Mouse (Mus musculus): ENCODE measurements around the gene Gk2. TPM values are rescaled to one million over a fixed set of nuclear protein-coding genes. Genes with fewer than 3 reads are reported as not detected.

Gene Gk2
- polyA plus RNA-seq, 1 experiment = not detected

DNA sequence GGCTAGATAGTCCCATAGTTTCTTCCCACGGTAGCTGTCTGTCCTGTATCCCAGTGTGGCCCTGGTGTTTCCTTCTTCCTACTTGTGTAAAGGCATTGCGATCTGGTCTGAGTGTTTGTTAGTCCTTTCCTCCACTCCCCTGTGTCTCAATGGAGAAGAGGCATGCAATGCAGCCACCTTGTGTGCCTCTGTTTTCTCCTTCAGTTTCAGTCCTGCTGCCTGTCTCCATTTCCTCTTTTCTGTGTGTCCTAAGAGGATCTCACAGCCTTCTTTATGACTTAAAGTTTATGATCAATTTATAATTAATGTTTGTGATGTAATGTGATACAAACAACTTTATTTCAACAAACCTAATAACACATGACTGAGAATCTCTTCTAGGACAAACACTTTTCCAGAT, 35.2 kb downstream of the Gk2 start:
- Histone ChIP-seq H3K36me3 (ENCODE audit: control insufficient read depth, insufficient read depth, low read length) (no peaks in the 10 kb centered on the region), H3K27me3 (ENCODE audit: control insufficient read depth, insufficient read depth, low read length) (no peaks in the 10 kb centered on the region), H3K27ac (ENCODE audit: insufficient read depth, low read depth, low read length) (no peak overlapping the region), H3K4me3 (ENCODE audit: low read depth, low read length) (no peak overlapping the region), H3K4me1 (ENCODE audit: control insufficient read depth, insufficient read depth, insufficient read length, low read length) (no peaks in the 10 kb centered on the region)
- TF ChIP-seq CTCF (IDR thresholded peaks at IDR 0.05; ENCODE audit: extremely low read depth, insufficient read length, insufficient replicate concordance, low read depth, low read length) (no peak), POLR2A (IDR thresholded peaks at IDR 0.05; ENCODE audit: low read depth, low read length) (no peak)
- WGBS = 86% methylated on average over 2 of the region's 2 CpGs

- no peak overlapping the region for H3K27ac ChIP-seq (ENCODE audit: insufficient read depth, low read depth, low read length)
- no peak overlapping the region for H3K4me3 ChIP-seq (ENCODE audit: low read depth, low read length)
- 55% methylated on average over 2 of the region's 2 CpGs for whole genome bisulfite sequencing
- no peaks in the 10 kb centered on the region for H3K36me3 ChIP-seq (ENCODE audit: control insufficient read depth, insufficient read depth, low read length)
- no peaks in the 10 kb centered on the region for H3K4me1 ChIP-seq (ENCODE audit: control insufficient read depth, insufficient read depth, insufficient read length, low read length)
- TF ChIP-seq CTCF (IDR thresholded peaks at IDR 0.05; ENCODE audit: extremely low read depth, insufficient read length, insufficient replicate concordance, low read depth, low read length) (no peak), POLR2A (IDR thresholded peaks at IDR 0.05; ENCODE audit: low read depth, low read length) (no peak)
- no peaks in the 10 kb centered on the region for H3K27me3 ChIP-seq (ENCODE audit: control insufficient read depth, insufficient read depth, low read length)
These were observed 39.6 kb downstream of the Gk2 start for GRCm38 (mm10) chr5:97417185-97417584.

DNA sequence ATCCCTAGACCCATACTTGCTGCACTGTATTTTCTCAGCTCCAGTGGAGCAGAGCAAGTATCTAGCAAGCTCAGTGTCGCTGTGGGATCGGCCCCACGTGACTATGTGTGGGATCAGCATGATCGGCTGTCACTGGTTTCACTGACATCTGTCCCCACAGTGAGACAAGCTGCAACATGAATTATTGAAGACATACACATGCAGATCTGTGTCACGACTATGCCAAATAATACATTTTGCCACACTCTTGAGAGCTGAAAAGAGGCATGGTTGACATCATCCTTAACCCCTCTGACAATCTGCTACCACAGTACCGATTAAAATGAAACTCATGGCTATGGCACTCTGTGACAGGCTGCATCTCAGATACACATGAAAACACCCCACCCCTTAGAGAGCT, 41.0 kb downstream of the Gk2 start:
- H3K4me3 ChIP-seq (ENCODE audit: low read depth, low read length) = no peak overlapping the region
- no peaks in the 10 kb centered on the region for H3K27me3 ChIP-seq (ENCODE audit: control insufficient read depth, insufficient read depth, low read length)
- WGBS = 83% methylated on average over 6 of the region's 6 CpGs
- H3K4me1 ChIP-seq (ENCODE audit: control insufficient read depth, insufficient read depth, insufficient read length, low read length) = no peaks in the 10 kb centered on the region
- TF ChIP-seq CTCF (IDR thresholded peaks at IDR 0.05; ENCODE audit: extremely low read depth, insufficient read length, insufficient replicate concordance, low read depth, low read length) (no peak), POLR2A (IDR thresholded peaks at IDR 0.05; ENCODE audit: low read depth, low read length) (no peak)
- H3K36me3 ChIP-seq (ENCODE audit: control insufficient read depth, insufficient read depth, low read length) = no peaks in the 10 kb centered on the region
- no peak overlapping the region for H3K27ac ChIP-seq (ENCODE audit: insufficient read depth, low read depth, low read length)

- no peak for TF ChIP-seq CTCF (IDR thresholded peaks at IDR 0.05; ENCODE audit: extremely low read depth, insufficient read length, insufficient replicate concordance, low read depth, low read length)
- TF ChIP-seq POLR2A (IDR thresholded peaks at IDR 0.05; ENCODE audit: low read depth, low read length) = no peak
- H3K27ac ChIP-seq (ENCODE audit: insufficient read depth, low read depth, low read length) = no peak overlapping the region
- H3K36me3 ChIP-seq (ENCODE audit: control insufficient read depth, insufficient read depth, low read length) = no peaks in the 10 kb centered on the region
- 84% methylated on average over 3 of the region's 3 CpGs for WGBS
- no peaks in the 10 kb centered on the region for H3K4me1 ChIP-seq (ENCODE audit: control insufficient read depth, insufficient read depth, insufficient read length, low read length)
- no peaks in the 10 kb centered on the region for H3K27me3 ChIP-seq (ENCODE audit: control insufficient read depth, insufficient read depth, low read length)
- no peak overlapping the region for H3K4me3 ChIP-seq (ENCODE audit: low read depth, low read length)
These were observed 43.1 kb downstream of the Gk2 start for GRCm38 (mm10) chr5:97413716-97414115.

DNA sequence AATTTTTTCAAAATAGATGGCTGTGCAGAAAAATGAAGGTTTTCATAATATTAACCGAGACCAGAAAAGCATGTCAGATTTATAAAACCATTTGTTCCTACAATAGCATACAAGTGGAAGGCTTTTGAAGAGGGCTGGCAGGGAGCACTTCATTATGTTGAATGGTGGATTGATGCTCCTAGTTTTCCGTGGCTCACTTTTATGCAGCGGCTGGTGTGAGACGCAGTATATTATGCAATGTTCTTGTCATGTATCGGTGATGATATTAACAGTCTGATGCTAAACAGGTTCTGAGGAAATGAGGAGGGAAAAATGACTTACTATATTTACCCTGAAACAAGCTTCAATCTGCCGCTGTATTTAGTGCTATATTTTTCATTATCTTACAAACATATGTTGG, 46.6 kb downstream of the Gk2 start:
- Histone ChIP-seq H3K4me1 (ENCODE audit: control insufficient read depth, insufficient read depth, insufficient read length, low read length) (no peaks in the 10 kb centered on the region), H3K27me3 (ENCODE audit: control insufficient read depth, insufficient read depth, low read length) (no peaks in the 10 kb centered on the region), H3K27ac (ENCODE audit: insufficient read depth, low read depth, low read length) (no peak overlapping the region), H3K4me3 (ENCODE audit: low read depth, low read length) (no peak overlapping the region), H3K36me3 (ENCODE audit: control insufficient read depth, insufficient read depth, low read length) (no peaks in the 10 kb centered on the region)
- WGBS = 84% methylated on average over 6 of the region's 6 CpGs
- no peak for TF ChIP-seq POLR2A (IDR thresholded peaks at IDR 0.05; ENCODE audit: low read depth, low read length)
- TF ChIP-seq CTCF (IDR thresholded peaks at IDR 0.05; ENCODE audit: extremely low read depth, insufficient read length, insufficient replicate concordance, low read depth, low read length) = no peak

GRCm38 (mm10) chr5:97409234-97409704, 47.6 kb downstream of the Gk2 start:
- no peak for TF ChIP-seq POLR2A (IDR thresholded peaks at IDR 0.05; ENCODE audit: low read depth, low read length)
- no peak for TF ChIP-seq CTCF (IDR thresholded peaks at IDR 0.05; ENCODE audit: extremely low read depth, insufficient read length, insufficient replicate concordance, low read depth, low read length)
- Histone ChIP-seq H3K27ac (ENCODE audit: insufficient read depth, low read depth, low read length) (no peak overlapping the region), H3K36me3 (ENCODE audit: control insufficient read depth, insufficient read depth, low read length) (no peaks in the 10 kb centered on the region), H3K27me3 (ENCODE audit: control insufficient read depth, insufficient read depth, low read length) (no peaks in the 10 kb centered on the region), H3K4me3 (ENCODE audit: low read depth, low read length) (no peak overlapping the region), H3K4me1 (ENCODE audit: control insufficient read depth, insufficient read depth, insufficient read length, low read length) (no peaks in the 10 kb centered on the region)
- 62% methylated on average over 4 of the region's 4 CpGs for WGBS

Other genes with a start within 250 kb of the Gk2 start
- not detected in 2 replicates for gene Naa11, start 64.6 kb downstream of the Gk2 start, polyA plus RNA-seq (2012; rRNA removed)

Measured in small intestine, adult 2 months (tissue).